Mouse (Mus musculus): ENCODE results near the gene Kcnip1. TPM values are rescaled to one million over a fixed set of nuclear protein-coding genes. Genes with fewer than 3 reads are reported as not detected.

The Kcnip1 gene
- polyA plus RNA-seq, 1 experiment from 2014 or later = 10.2 TPM

GRCm38 (mm10) chr11:34009316-34010087, 16.6 kb upstream of the Kcnip1 start:
- Histone ChIP-seq H3K4me2 (replicated peaks) (no peak overlapping the region), H3K9me3 (no peaks in the 10 kb centered on the region), H3K4me1 (replicated peaks) (peaks cover 10% of the 10 kb centered on the region; the same call in 1 of the 2 replicates), H3K27ac (0 out of 2 replicates have a peak overlapping the region, but pooled peaks have one; percentile 64), H3K9ac (no peak overlapping the region), H3K36me3 (no peaks in the 10 kb centered on the region), H3K27me3 (replicated peaks) (no peaks in the 10 kb centered on the region), H3K4me3 (replicated peaks) (no peak overlapping the region)
- 78% methylated on average over 12 of the region's 12 CpGs for WGBS
- ATAC-seq = no peak

- Histone ChIP-seq H3K9ac (no peak overlapping the region), H3K4me3 (replicated peaks) (no peak overlapping the region), H3K4me1 (replicated peaks) (peaks cover 10% of the 10 kb centered on the region; the same call in 1 of the 2 replicates), H3K36me3 (no peaks in the 10 kb centered on the region), H3K27ac (no peak overlapping the region), H3K9me3 (no peaks in the 10 kb centered on the region), H3K4me2 (replicated peaks) (no peak overlapping the region), H3K27me3 (replicated peaks) (no peaks in the 10 kb centered on the region)
- no peak; the same call in none of the 2 replicates for ATAC-seq
- 36% methylated on average over 9 of the region's 9 CpGs for WGBS
These were observed 15.8 kb upstream of the Kcnip1 start for GRCm38 (mm10) chr11:34008702-34009101.

- WGBS = 83% methylated on average over 11 of the region's 11 CpGs
- H3K9ac ChIP-seq = no peak overlapping the region
- no peak overlapping the region for H3K4me3 ChIP-seq (replicated peaks)
- H3K9me3 ChIP-seq = no peaks in the 10 kb centered on the region
- peaks cover 10% of the 10 kb centered on the region; the same call in 1 of the 2 replicates for H3K4me1 ChIP-seq (replicated peaks)
- no peaks in the 10 kb centered on the region for H3K27me3 ChIP-seq (replicated peaks)
- no peak overlapping the region for H3K4me2 ChIP-seq (replicated peaks)
- no peak overlapping the region for H3K27ac ChIP-seq
- H3K36me3 ChIP-seq = no peaks in the 10 kb centered on the region
- ATAC-seq = peak; percentile 38; the same call in 1 of the 2 replicates
These were observed 15.3 kb upstream of the Kcnip1 start for GRCm38 (mm10) chr11:34008214-34008613.

DNA sequence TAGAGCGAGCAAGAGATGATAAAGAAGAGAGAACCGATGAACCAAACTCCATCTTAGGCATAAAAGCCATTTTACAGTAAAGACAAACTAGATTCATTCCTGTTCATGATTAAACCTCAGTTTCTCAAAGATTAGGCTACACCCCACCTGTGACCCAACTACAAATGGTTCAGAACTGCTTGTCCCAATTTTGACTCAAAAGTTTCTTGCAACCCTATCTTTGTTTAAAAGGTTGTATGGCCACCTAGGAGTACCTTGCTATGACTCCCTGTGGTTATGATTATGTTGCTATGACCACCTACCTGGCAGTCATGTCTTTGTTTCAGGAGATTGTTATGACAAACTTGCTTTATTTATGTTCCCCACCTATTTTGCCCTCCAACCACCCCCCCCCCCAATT, 14.7 kb upstream of the Kcnip1 start:
- Histone ChIP-seq H3K9me3 (no peaks in the 10 kb centered on the region), H3K9ac (no peak overlapping the region), H3K36me3 (no peaks in the 10 kb centered on the region), H3K27me3 (replicated peaks) (no peaks in the 10 kb centered on the region), H3K4me3 (replicated peaks) (no peak overlapping the region), H3K4me2 (replicated peaks) (no peak overlapping the region), H3K27ac (no peak overlapping the region), H3K4me1 (replicated peaks) (peaks cover 10% of the 10 kb centered on the region; the same call in 1 of the 2 replicates)
- WGBS = 77% methylated on average over 2 of the region's 2 CpGs
- ATAC-seq = no peak

GRCm38 (mm10) chr11:34002593-34002965, 9.6 kb upstream of the Kcnip1 start:
- H3K4me2 ChIP-seq (replicated peaks) = no peak overlapping the region
- WGBS = 77% methylated on average over 5 of the region's 5 CpGs
- ATAC-seq = no peak

GRCm38 (mm10) chr11:34001938-34002592, 9.1 kb upstream of the Kcnip1 start:
- Histone ChIP-seq H3K27me3 (replicated peaks) (no peaks in the 10 kb centered on the region), H3K4me2 (replicated peaks) (no peak overlapping the region), H3K9ac (no peak overlapping the region), H3K9me3 (no peaks in the 10 kb centered on the region), H3K4me3 (replicated peaks) (no peak overlapping the region), H3K27ac (no peak overlapping the region), H3K36me3 (no peaks in the 10 kb centered on the region), H3K4me1 (replicated peaks) (no peaks in the 10 kb centered on the region)
- no peak for ATAC-seq
- 5% methylated on average over 5 of the region's 5 CpGs for WGBS

More at GRCm38 (mm10) chr11:34002593-34002965, 9.6 kb upstream of the Kcnip1 start:
- Histone ChIP-seq H3K9me3 (no peaks in the 10 kb centered on the region), H3K4me1 (replicated peaks) (no peaks in the 10 kb centered on the region), H3K36me3 (no peaks in the 10 kb centered on the region), H3K9ac (no peak overlapping the region), H3K27me3 (replicated peaks) (no peaks in the 10 kb centered on the region), H3K27ac (no peak overlapping the region), H3K4me3 (replicated peaks) (no peak overlapping the region)

DNA sequence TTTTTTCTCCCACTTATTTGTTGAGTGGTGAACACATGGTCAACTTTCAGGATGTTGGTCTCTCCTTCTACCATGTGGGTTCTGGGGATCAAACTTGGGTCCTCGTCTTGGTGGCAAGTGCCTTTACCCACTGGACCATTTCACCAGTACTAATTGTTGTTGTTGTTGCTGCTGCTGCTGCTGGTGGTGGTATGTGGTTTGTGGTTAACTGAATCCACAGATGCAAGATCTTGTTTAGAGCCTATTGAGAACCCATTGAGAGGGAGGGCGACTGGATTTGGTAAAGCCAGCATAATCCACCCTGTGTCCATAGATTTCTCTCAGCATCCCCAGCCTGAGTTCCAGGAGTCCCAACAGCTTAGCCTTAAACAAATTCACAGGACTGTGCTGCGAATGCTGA, 7.5 kb upstream of the Kcnip1 start:
- H3K4me3 ChIP-seq (replicated peaks) = no peak overlapping the region
- no peak for ATAC-seq
- H3K27me3 ChIP-seq (replicated peaks) = no peaks in the 10 kb centered on the region
- no peak overlapping the region for H3K4me2 ChIP-seq (replicated peaks)
- H3K9ac ChIP-seq = no peak overlapping the region
- 80% methylated on average over 3 of the region's 3 CpGs for WGBS
- H3K9me3 ChIP-seq = no peaks in the 10 kb centered on the region
- no peak overlapping the region for H3K27ac ChIP-seq
- no peaks in the 10 kb centered on the region for H3K4me1 ChIP-seq (replicated peaks)
- no peaks in the 10 kb centered on the region for H3K36me3 ChIP-seq

- no peak overlapping the region for H3K4me3 ChIP-seq (replicated peaks)
- no peaks in the 10 kb centered on the region for H3K9me3 ChIP-seq
- H3K27ac ChIP-seq = no peak overlapping the region
- no peak overlapping the region for H3K4me2 ChIP-seq (replicated peaks)
- WGBS = 74% methylated on average over 10 of the region's 10 CpGs
- no peak overlapping the region for H3K9ac ChIP-seq
- H3K4me1 ChIP-seq (replicated peaks) = 0 out of 2 replicates have a peak, but pooled peaks cover 2% of the 10 kb centered on the region
- no peak for ATAC-seq
- no peaks in the 10 kb centered on the region for H3K36me3 ChIP-seq
- H3K27me3 ChIP-seq (replicated peaks) = no peaks in the 10 kb centered on the region
These were observed 5.3 kb upstream of the Kcnip1 start for GRCm38 (mm10) chr11:33998244-33998643.

DNA sequence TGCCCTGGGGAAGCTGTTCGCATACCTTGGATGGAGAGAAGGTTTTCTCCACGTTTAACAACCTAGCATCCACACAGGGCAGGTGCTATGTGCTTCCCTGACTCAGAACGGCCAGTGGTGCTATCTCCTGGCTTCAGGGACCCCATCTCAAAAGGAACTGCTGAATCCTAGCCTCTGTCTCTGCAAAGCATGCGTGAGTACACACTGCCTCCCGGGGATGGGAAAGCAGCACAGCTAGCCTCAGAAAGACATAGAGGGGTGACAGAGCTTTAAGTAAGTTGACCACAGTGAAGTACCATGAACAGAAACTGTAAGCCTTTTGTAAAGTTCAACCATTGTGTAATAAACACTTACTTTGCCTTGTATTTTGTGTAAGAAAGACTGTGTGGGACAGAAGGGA, 544 bp upstream of the Kcnip1 start:
- peak overlapping the region; percentile 19; the same call in 1 of the 2 replicates for H3K4me3 ChIP-seq (replicated peaks)
- H3K27me3 ChIP-seq (replicated peaks) = 0 out of 2 replicates have a peak, but pooled peaks cover 4% of the 10 kb centered on the region
- 0 out of 2 replicates have a peak, but pooled peaks cover 8% of the 10 kb centered on the region for H3K4me1 ChIP-seq (replicated peaks)
- 0 out of 2 replicates have a peak overlapping the region, but pooled peaks have one; percentile 32 for H3K27ac ChIP-seq
- no peak overlapping the region for H3K9ac ChIP-seq
- WGBS = 55% methylated on average over 5 of the region's 5 CpGs
- no peak for ATAC-seq
- H3K4me2 ChIP-seq (replicated peaks) = peak overlapping the region; percentile 48
- no peaks in the 10 kb centered on the region for H3K9me3 ChIP-seq
- no peaks in the 10 kb centered on the region for H3K36me3 ChIP-seq

DNA sequence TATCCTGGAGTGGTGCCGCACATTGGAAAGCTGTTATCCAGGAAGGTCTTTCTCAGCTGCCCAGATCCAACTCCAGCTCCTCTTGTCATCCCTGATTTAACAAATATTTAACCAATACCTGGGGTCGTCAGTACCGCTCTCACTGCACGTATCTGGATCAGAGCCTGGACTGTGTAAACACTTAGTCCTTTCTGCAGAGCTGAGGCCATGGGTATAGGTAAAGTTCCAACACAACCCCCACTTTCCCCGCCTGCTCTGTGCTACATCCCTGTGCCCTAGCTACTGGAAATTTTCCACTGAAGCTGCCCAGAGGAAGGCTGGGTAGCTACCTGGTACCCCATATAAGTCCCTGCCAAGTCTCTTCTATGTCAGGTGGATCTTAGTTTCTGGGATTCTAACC, 3.0 kb downstream of the Kcnip1 start:
- H3K4me2 ChIP-seq (replicated peaks) = no peak overlapping the region
- H3K4me3 ChIP-seq (replicated peaks) = no peak overlapping the region
- H3K27me3 ChIP-seq (replicated peaks) = 0 out of 2 replicates have a peak, but pooled peaks cover 4% of the 10 kb centered on the region
- 0 out of 2 replicates have a peak, but pooled peaks cover 8% of the 10 kb centered on the region for H3K4me1 ChIP-seq (replicated peaks)
- no peak overlapping the region for H3K9ac ChIP-seq
- H3K9me3 ChIP-seq = no peaks in the 10 kb centered on the region
- no peak for ATAC-seq
- no peak overlapping the region for H3K27ac ChIP-seq
- 41% methylated on average over 5 of the region's 5 CpGs for WGBS
- no peaks in the 10 kb centered on the region for H3K36me3 ChIP-seq

DNA sequence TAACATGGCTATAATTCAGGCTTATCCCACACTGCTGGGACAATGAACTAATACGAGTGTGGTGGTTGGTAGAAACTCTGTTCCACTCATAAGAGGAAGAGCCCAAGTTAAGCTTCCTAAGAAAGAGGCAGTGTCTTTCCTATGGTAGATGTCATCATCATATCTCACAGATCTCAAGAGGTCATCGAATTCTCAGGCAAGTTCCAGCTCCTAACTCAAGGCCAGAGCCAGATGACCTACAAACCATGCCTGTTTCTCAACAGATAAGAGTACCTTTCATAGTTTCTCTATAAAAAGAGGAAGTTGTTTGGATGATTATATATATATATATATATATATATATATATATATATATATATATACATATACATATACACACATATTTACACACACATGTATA, 6.4 kb downstream of the Kcnip1 start:
- Histone ChIP-seq H3K4me1 (replicated peaks) (no peaks in the 10 kb centered on the region), H3K4me3 (replicated peaks) (no peak overlapping the region), H3K9me3 (no peaks in the 10 kb centered on the region), H3K4me2 (replicated peaks) (no peak overlapping the region), H3K36me3 (no peaks in the 10 kb centered on the region), H3K27me3 (replicated peaks) (no peaks in the 10 kb centered on the region), H3K27ac (no peak overlapping the region), H3K9ac (no peak overlapping the region)
- WGBS = 87% methylated on average over 2 of the region's 2 CpGs
- ATAC-seq = no peak

DNA sequence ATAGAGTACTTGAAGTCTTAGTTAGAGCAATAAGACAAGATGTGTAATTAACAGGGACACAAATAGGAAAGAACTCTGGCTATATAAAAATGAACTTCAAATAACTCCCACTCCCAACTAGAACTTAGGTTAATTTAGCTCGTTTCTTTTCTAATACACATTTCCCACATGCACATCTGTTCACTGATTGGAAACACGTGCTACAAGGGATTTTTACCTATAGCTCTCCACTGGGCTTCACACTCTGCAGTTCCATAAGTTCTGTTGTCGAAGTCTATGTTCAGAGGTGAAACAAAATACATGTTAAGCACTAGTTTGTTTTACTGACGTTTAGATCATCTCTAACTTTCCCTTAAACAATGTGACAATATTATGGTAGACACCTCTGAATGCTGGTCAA, 12.8 kb downstream of the Kcnip1 start:
- Histone ChIP-seq H3K4me1 (replicated peaks) (no peaks in the 10 kb centered on the region), H3K9me3 (no peaks in the 10 kb centered on the region), H3K4me2 (replicated peaks) (no peak overlapping the region), H3K4me3 (replicated peaks) (no peak overlapping the region), H3K36me3 (no peaks in the 10 kb centered on the region), H3K9ac (no peak overlapping the region), H3K27me3 (replicated peaks) (no peaks in the 10 kb centered on the region), H3K27ac (no peak overlapping the region)
- ATAC-seq = no peak
- WGBS = 79% methylated on average over 4 of the region's 4 CpGs

Data from intestine, embryonic 15.5 days (tissue).